8 mouse cellular contexts compared by ENCODE assay signal in the genomic region with DNA sequence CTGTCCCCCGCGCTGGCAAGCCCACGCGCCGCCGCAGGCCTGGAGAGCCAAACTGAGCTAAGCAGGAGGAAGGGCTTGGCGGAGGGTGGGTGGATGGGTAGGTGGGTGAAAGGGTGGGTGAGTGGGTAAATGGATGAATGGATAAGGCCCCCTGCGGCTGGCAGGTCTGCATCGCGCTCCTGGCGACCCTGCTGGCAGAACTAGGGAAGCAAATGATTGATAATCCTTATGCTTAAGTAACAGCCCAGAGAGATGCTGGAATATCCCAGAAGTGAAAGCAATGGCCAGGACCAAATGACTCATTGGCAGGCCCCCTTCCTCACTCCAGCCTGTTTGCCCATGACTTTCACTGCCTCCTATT. TPM values are rescaled to one million over a fixed set of nuclear protein-coding genes. Genes with fewer than 3 reads are reported as not detected.
DNase-seq lines count a peak whose midpoint lies in the region; ATAC-seq lines count a peak whose summit lies in the region.

No protein-coding gene starts in this region.

- no peaks in the 10 kb centered on the region for H3K9me3 ChIP-seq in heart, embryonic 15.5 days (replicated peaks)
- no peaks in the 10 kb centered on the region for H3K9me3 ChIP-seq in hindbrain, embryonic 13.5 days
- no peaks in the 10 kb centered on the region for H3K9me3 ChIP-seq in midbrain, embryonic 14.5 days (ENCODE audit: control insufficient read depth, low read length)

- no peak for DNase-seq in heart, postnatal 10 days
- peak; percentile 37 for DNase-seq in brain, adult 2 months (ENCODE audit: low read depth, low spot score)
- no peak for DNase-seq in midbrain, embryonic 14.5 days
- no peak for DNase-seq in spleen, adult 18-20 months
- DNase-seq in c-Kit-positive CD71-positive TER-119-positive erythroid progenitor cells, embryonic 14.5 days (ENCODE audit: low spot score), result no peak

- peak overlapping the region; percentile 29; the same call in 1 of the 2 replicates for H3K9ac ChIP-seq in heart, embryonic 15.5 days
- peak overlapping the region; percentile 88 for H3K9ac ChIP-seq in hindbrain, embryonic 13.5 days
- peak overlapping the region; percentile 88 for H3K9ac ChIP-seq in midbrain, embryonic 14.5 days (replicated peaks; ENCODE audit: low read length)

- intact Hi-C loops in heart, postnatal 10 days (cut with DNase I), result no loop called here

- H3K4me3 ChIP-seq in heart, embryonic 15.5 days, result peak overlapping the region; percentile 69
- peak overlapping the region; percentile 71 for H3K4me3 ChIP-seq in hindbrain, embryonic 13.5 days
- H3K4me3 ChIP-seq in midbrain, embryonic 14.5 days (replicated peaks; ENCODE audit: low read depth, low read length), result peak overlapping the region; percentile 86

- no peaks in the 10 kb centered on the region for H3K36me3 ChIP-seq in heart, embryonic 15.5 days
- H3K36me3 ChIP-seq in hindbrain, embryonic 13.5 days, result no peaks in the 10 kb centered on the region
- H3K36me3 ChIP-seq in midbrain, embryonic 14.5 days (ENCODE audit: control insufficient read depth, insufficient read depth, low read length), result no peaks in the 10 kb centered on the region

- under 1% methylated on average over 11 of the region's 11 CpGs for WGBS in heart, embryonic 15.5 days
- WGBS in hindbrain, embryonic 13.5 days, result 0% methylated on average over 11 of the region's 11 CpGs
- 0% methylated on average over 11 of the region's 11 CpGs for WGBS in midbrain, embryonic 14.5 days

- ATAC-seq in heart, embryonic 15.5 days (replicated peaks; ENCODE audit: insufficient number of reproducible peaks, insufficient read depth, low FRiP score, low read depth), result no peak
- peak; percentile 83; the same call in 1 of the 2 replicates for ATAC-seq in hindbrain, embryonic 13.5 days (ENCODE audit: low FRiP score)
- ATAC-seq in midbrain, embryonic 14.5 days (ENCODE audit: low FRiP score, low TSS enrichment), result peak; percentile 87
- no peak for ATAC-seq in megakaryocyte-erythroid progenitor cell, adult 5-6 weeks (replicated peaks; ENCODE audit: low FRiP score, low TSS enrichment, poor library complexity, severe bottlenecking)

- H3K4me2 ChIP-seq in heart, embryonic 15.5 days, result peak overlapping the region; percentile 98
- peak overlapping the region; percentile 72 for H3K4me2 ChIP-seq in hindbrain, embryonic 13.5 days
- peak overlapping the region; percentile 77 for H3K4me2 ChIP-seq in midbrain, embryonic 14.5 days (ENCODE audit: low read length)

- H3K27me3 ChIP-seq in heart, embryonic 15.5 days, result peaks cover 37% of the 10 kb centered on the region
- 0 out of 2 replicates have a peak, but pooled peaks cover 6% of the 10 kb centered on the region for H3K27me3 ChIP-seq in hindbrain, embryonic 13.5 days
- no peaks in the 10 kb centered on the region; the same call in 1 of the 2 replicates for H3K27me3 ChIP-seq in midbrain, embryonic 14.5 days (ENCODE audit: control insufficient read depth, insufficient read depth, low read length)

- H3K27ac ChIP-seq in heart, embryonic 15.5 days, result no peak overlapping the region
- H3K27ac ChIP-seq in hindbrain, embryonic 13.5 days, result peak overlapping the region; percentile 94
- peak overlapping the region; percentile 91 for H3K27ac ChIP-seq in midbrain, embryonic 14.5 days (replicated peaks; ENCODE audit: low read depth, low read length)

- H3K4me1 ChIP-seq in heart, embryonic 15.5 days (replicated peaks), result peaks cover 8% of the 10 kb centered on the region
- peaks cover 16% of the 10 kb centered on the region for H3K4me1 ChIP-seq in hindbrain, embryonic 13.5 days (replicated peaks)
- peaks cover 4% of the 10 kb centered on the region; the same call in 1 of the 2 replicates for H3K4me1 ChIP-seq in midbrain, embryonic 14.5 days (ENCODE audit: control insufficient read depth, insufficient read depth, low read length)

RNA-seq across cellular contexts. Expression of a gene that starts 0.4 kb away (rescaled TPM):
- polyA plus RNA-seq in heart, embryonic 15.5 days (2015; fragmentation: Nextera tagmentation; extraction: Ambion mirVana), result 0.57 and 1.4 TPM in 2 replicates
- 1 to 10 TPM; 1.8 to 4.5 TPM for total RNA-seq in heart, postnatal 10 days (2021)
- 27.1 and 28.9 TPM in 2 replicates for polyA plus RNA-seq in hindbrain, embryonic 13.5 days (2015; fragmentation: Nextera tagmentation; extraction: Ambion mirVana)
- polyA plus RNA-seq in midbrain, embryonic 14.5 days (2014; fragmentation: Nextera tagmentation; extraction: Ambion mirVana), result 33.8 and 35.0 TPM in 2 replicates
- total RNA-seq in megakaryocyte-erythroid progenitor cell, adult 5-6 weeks (2014; fragmentation: Nextera tagmentation), result not detected in 2 replicates
- not detected in 2 replicates for total RNA-seq in megakaryocyte-erythroid progenitor cell, adult 5-6 weeks (2017)

Comparison
In these comparisons a context has a peak if more than half of its experiments do, and no peak if none do; other contexts are left out.
1. ATAC-seq: peak in hindbrain, embryonic 13.5 days (single experiment) and midbrain, embryonic 14.5 days (single experiment); none in heart, embryonic 15.5 days (single experiment) and megakaryocyte-erythroid progenitor cell, adult 5-6 weeks (single experiment).
2. H3K9ac ChIP-seq: peak in every context shown above with its lines; median percentile 88 in hindbrain, embryonic 13.5 days; 88 in midbrain, embryonic 14.5 days; 29 in heart, embryonic 15.5 days.
3. RNA of a gene that starts 0.4 kb away (polyA plus RNA-seq): 33.8 to 35.0 TPM in midbrain, embryonic 14.5 days and 27.1 to 28.9 TPM in hindbrain, embryonic 13.5 days; 0.57 to 1.4 TPM in heart, embryonic 15.5 days; every median in the first group is over 10 times any median in the second.
4. Peak in every context shown above with its lines, with median percentiles within 50 percentile points of each other: H3K4me2 ChIP-seq and H3K4me3 ChIP-seq.